Mouse (Mus musculus) layer of hippocampus, adult 8-10 months (tissue): ENCODE measurements around the gene Natd1. TPM values are rescaled to one million over a fixed set of nuclear protein-coding genes. Genes with fewer than 3 reads are reported as not detected.
"Not testable (repeated sequence)": the region's sequence is repeated elsewhere in the genome, so short reads cannot be mapped to it uniquely, and the experiment has no call there.

Experiments
- DNase-seq, 2 experiments: peaks; one replicate each; pipeline ENCODE4 v3.0.0; 2022; ENCODE audit warnings: low spot score in 2 of 2
- total RNA-seq, 4 experiments: library from RNA; stranded (reverse); gene quantifications; 2 replicates each; pipeline ENCODE4 v1.2.4; 2022

Natd1 gene
- total RNA-seq, 4 experiments from 2014 or later, result 9.4 to 16.6 (median 13.1) TPM

DNA sequence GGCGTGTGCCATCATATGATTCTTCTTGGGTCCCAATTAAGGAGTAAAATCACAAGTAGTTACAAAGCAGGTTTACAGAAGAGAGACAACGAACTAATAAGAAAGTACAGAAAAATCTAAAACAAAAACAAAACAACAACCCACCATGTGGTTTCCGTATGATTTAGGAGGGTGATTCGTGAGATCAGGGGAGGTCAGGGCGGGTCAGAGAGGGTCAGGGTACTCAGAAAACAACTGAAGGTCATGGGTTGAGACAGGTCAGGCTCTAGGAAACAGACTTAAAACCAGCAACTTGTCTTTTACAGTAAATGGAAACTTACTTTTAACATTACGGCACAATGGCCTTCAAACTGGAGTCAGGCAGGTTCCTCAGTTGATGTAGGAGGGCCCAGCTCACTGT, 24.3 kb downstream of the Natd1 start:
- DNase-seq, result no peak

DNA sequence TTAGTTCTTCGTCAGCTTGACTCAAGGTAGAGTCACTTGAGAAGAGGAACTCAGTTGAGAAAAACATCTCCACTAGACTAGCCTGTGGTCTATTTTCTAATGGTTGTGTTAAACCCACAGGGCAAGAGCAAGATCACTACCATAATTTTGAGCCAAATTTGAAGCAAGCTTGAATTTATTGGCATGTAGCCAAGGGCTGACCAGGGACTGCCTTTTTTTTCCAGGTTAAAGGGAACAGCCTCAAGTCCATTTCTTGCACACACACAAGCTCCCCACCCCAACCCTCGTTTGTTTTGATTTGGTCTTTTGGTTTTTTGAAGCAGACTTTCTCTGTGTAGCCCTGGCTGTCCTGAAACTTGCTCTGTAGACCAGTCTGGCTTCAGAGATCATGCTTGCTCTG, 24.7 kb downstream of the Natd1 start:
- DNase-seq, result no peak

DNA sequence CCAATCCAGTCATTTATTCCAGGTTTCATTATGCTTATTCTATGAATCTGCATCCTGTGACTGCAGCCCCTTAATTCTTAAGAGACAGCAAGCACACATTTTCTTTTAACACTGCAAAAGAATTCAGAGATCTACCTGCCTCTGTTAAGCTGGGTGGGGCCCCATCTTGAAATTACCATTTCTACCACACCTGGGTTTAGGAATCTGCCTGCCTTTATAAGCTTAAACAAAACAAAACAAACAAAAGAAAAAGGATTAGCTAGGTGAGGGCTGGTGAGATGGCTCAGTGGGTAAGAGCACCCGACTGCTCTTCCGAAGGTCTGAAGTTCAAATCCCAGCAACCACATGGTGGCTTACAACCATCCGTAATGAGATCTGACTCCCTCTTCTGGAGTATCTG, 27.6 kb downstream of the Natd1 start:
- not testable (repeated sequence) for DNase-seq

DNA sequence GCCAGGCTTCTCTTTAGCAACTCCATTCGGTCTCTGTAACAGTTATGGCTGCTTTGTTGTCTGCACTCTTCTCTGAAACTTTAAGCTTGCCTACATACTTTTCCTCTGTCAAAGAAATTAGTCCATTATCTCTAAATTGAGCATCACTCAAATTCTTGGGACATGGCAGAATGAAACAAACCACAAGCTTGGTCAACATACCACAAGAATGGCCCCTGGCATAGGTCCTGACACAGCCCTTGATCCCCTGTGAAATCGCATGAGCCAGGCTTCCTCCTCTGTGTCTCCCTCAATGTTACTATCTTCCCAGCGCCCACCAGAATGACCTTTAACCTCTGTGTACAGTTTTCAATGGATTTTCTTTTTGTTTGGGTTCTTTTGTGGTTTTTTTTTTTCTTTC, 32.2 kb downstream of the Natd1 start:
- DNase-seq, result no peak

DNA sequence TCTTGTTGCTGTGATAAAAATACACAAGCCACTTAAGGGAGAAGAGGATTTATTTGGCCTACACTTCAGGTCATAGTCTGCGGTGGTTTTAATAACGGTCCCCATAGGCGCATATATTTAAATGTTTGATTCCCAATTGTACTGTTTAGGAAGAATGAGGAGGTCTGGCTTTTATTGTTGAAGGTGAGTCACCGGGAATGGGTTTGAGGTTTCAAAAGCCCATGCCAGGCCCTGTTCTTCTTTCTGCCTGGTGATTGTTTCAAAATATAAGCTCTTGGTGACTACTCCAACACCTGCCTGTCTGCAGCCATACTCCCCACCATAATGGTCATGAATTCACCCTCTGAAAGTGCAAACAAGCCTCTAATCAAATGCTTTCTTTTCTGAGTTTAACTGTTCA, 34.0 kb downstream of the Natd1 start:
- DNase-seq, result no peak

DNA sequence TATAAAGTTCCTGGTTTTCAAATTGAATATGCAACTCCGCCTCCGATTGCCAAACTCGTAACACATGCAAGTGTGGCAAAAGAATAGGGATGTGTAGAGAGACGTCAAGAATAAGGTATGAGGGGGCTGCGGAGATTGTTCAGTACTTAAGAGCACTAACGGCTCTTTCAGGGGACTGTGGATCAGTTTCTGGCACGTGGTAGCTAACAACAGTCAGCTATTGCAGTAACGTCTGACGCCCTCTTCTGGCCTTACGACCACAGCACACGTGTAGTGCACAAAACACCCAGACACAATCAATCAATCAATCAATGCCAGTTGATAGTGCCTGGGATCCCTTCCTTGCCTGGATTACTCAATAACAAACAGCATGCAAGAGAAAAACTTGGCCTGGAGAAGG, 35.1 kb downstream of the Natd1 start:
- DNase-seq, result peak; percentile 41 to 46

DNA sequence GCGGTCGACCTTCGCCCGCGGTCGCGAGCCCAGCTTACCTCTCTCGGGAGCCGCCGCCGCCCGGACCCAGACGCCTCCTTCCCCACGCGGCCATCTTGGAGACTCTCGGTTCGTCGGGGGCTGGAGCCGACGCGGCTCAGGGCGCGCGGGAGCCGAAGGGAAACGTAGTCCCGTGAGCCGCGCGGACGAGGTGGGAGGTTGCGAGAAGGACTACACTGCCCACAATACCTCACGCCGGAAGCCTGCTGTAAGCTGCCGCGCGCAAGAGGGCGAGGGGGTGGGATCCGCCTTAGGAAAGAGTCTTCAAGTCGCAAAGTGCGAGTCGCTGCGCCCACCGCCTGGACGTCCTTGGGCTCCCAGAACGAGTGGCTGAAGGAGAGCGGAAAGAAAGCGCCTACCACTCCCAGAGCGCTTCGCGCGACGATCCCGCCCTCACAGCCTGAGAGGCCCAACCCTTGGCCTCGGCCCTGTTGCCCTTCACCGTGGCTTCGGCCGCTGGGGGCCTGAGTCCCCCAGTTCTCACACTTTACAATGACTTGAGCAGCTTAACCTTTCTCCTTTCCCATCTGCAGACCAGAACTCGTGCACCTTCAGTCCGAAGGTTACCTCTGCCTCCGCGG, 35.8 kb downstream of the Natd1 start, which contains the start of gene Tmem11:
Tmem11 (minus strand) TSS at position 598 of the 620 bp plus-strand sequence.
- peak; percentile 96 for DNase-seq

DNA sequence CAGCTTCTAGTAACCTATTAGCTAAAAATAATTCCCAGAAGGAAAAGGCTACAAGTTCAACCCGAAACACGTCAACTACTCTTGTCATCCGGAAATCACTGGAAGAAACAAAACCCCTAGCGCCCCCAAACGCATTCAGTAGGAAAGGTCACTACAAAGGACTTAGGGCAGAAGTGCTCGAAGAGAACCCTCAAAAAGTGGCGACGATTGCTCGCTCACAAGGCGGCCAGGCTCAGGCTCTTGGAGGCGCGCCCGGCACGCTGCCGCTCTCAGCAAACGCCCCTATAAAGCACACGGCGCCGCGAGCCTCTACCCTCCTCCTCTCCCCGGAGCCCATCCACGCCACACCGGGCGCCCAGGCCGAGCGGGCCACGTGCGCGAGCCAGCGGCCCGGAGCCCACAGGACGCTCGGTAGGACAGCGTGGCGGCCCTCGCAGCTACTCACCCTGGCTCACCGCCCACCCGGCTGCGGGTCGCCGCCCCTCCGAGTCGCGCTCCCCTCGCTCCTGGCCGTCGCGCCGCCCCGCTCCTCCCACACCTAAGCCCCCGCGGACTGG, 36.4 kb downstream of the Natd1 start:
- DNase-seq, result peak; percentile 35 to 49

DNA sequence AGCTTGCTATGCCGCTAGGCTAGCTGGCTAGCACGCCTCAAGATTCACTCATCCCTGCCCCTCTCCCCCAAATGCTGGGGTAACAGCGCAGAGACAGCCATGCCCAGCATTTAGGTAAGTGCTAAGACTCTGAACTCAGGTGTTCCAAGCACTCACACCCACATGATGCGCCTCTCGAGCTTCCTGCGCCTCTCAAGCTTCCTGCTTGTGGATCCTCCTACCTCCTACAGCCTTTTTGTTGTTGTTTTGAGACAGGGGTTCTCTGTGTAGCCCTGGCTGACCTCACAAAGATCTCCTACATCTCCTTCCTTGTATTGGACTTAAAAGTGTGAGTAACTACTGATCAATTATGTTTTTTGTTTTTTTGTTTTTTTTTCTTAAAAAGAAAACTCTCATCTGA, 41.4 kb downstream of the Natd1 start:
- DNase-seq, result no peak

DNA sequence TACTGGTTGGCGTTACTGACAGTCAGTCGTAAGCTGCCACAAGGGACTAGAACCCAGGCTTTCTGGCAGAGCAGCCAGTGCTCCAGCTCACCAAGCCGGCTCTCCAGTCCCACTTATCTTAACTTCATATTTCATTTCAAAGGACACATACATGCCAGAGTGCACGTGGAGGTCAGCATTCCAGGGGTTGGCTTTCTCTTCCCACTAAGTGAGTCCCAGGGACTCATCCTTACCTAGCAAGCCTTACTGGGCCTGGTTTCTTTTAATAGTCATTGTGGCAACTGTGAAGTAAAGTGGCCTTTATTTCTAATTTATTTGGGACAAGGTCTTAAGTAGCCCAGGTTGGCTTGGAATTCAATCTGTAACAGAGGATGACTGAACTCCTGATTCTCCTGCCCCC, 43.1 kb downstream of the Natd1 start:
- DNase-seq, result no peak

DNA sequence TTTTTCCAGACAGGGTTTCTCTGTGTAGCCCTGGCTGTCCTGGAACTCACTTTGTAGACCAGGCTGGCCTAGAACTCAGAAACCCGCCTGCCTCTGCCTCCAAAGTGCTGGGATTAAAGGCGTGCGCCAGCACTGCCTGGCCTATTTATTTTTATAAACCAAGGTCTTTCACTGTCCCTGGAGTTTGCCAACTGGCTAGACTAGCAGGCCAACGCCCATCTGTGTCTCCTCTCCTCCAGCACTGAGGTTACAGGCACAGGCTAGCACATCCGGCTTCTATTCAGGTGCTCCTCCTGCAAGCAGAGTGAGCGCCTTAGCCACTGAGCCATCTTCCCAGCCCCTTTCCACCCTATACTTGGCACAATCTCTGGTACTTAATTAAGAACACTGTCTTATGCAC, 45.1 kb downstream of the Natd1 start:
- not testable (repeated sequence) for DNase-seq

DNA sequence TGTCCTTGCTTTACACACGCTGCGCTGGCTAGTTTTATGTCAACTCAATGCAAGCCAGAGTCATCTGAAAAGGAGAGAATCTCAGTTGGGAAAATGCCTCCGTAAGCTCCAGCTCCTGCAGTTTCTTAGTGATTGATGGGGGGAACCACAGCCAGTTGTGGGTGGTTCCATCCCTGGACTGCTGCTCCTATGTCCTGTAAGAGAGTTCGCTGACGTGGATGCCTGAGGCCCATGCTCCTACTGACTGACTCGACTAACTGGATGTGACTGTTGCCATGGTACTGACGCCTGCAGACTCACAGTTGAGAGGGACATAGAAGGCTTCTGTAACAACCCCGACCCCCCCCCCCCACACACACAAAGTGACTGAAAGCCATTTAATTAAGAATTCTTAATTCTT, 46.6 kb downstream of the Natd1 start:
- DNase-seq, result no peak

DNA sequence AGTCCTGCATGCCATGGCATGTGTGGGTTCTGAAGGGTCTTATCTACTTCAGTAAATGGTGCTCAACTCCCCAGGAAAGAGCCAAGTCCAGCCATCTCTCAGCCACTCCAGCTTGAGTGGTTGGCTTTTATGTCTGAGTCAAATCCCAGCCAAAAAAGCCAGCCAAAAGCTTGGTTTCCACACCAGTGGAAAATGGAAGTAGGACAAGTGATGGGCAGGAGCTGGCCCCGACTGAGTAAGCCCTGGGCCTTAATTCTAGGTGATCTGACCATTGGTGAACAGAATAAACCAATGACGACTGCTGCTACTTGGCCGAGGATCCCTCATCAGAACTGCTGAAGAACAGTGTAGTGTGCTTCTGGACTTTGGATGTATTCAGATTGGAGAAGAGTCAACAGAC, 47.1 kb downstream of the Natd1 start:
- DNase-seq, result no peak

DNA sequence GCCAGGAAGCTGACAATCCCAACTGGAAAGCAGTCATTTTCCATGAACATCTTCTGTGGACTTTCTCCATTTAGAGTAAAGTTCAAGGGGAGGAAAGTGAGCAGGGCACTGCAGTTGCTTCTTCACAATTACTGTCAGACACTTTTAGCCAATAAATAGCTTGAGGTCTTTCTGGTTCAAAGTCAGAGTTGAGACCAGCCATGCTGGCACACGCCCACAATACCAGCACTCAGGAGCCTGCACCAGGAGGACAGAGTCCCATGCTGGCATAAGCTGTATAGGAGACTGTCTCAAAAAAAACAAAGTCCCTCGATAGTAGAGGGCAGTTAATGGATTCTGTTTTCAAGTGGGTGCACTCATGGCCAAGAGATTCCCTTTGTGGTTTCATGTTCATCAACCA, 48.5 kb downstream of the Natd1 start:
- no peak for DNase-seq

DNA sequence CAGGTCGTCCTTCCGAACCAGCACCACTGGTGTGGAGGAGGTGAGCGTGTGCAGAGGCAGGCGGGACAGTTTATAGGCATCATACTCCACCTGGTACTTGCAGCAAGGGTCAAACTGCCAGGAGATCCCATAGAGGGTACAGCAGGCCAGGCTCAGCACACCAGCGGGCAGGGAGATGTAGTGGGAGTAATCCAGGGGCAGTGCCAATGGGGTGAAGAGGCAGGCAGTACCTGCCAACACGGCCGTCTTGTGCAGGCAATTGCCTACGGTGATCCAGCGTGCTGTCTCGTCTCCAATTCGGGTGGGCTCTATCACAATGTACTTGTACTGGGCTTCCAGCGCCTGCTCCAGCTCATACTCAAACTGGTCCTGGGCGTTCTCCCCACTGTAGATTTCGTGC, 49.6 kb downstream of the Natd1 start:
- no peak for DNase-seq

DNA sequence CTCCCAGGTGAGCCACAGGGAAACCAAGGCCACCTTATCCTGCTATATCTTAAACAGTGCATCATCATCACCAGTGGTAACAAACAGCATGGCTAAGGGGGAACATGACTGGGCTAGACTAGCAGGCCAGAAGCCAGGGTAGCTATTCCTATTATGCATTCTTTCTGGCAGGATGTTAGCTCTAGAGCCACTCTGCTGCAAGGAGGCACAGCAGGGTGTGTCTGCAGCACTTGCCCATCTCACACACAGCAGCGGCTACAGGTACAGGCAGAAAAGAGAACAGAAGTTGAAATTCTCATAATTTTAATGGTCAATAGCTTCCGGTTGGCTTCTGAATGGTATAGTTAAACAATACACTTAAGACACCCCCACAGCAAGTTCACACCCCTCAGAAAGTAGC, 50.4 kb downstream of the Natd1 start:
- DNase-seq, result no peak

DNA sequence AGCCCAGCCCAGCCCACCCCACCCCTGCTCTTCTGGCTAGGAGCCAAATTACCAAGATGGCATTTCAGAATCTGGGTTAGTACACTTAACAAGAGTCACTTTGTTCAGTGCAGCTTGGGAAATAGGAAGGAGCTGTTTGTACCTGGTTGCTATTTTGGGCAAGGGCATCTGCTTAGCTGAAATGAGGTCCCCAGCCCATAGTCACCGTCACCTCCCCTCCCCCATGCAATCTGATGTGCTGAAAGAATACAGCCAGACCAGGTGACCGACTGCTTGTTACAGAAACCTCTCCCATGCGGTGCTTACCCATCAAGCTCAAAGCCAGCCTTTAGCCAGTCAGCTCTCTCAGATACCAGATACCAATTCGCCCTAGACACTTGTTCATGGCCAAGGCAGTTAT, 51.4 kb downstream of the Natd1 start:
- DNase-seq, result no peak

DNA sequence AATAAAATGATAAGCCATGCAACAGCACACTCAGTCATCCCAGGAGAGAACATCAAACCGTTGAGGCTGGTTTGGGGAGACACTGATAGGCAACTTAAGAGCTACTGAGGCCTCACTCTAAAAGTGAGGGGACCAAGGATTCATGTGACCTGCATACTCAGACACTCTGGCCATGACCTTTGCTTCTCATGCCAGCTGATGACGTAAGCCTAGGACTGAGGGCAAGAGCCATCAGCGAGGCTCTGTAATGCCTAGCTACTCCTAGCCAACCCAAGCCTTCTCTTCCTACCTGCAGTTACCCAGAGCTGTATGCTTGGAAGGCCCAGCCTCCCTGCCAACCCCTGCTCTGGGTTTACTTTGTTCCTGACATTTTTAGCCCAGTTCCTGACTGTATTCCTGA, 52.6 kb downstream of the Natd1 start:
- no peak for DNase-seq

DNA sequence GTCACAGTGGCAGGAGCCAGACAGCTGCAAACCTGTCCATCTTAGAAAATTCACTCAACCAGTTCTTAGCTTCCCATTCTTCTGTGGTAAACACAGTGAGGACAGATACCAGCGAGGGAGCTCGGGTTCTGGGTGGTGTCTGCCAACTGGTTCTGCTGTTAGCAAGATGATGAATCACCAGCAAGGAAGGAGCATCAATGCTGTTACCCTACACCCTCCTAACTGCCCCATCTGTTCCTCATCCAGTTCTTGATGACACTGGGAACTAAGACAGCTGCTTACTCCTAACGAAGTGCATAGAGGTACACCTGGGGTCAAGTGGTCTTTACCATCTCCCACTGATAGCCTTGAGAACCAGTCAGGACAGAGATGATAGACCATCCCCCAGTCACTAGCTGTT, 58.0 kb downstream of the Natd1 start:
- no peak for DNase-seq
